Mouse (Mus musculus) brain, embryonic 18.5 days (tissue): ENCODE measurements around the gene Bcorl1.
"Not testable (repeated sequence)": the region's sequence is repeated elsewhere in the genome, so short reads cannot be mapped to it uniquely, and the experiment has no call there.

ENCODE experiments used
- DNase-seq: peaks from one replicate; pipeline ENCODE4 v3.0.0-alpha.2; 2012; ENCODE audit warnings: low read depth, low spot score

Bcorl1 gene

DNA sequence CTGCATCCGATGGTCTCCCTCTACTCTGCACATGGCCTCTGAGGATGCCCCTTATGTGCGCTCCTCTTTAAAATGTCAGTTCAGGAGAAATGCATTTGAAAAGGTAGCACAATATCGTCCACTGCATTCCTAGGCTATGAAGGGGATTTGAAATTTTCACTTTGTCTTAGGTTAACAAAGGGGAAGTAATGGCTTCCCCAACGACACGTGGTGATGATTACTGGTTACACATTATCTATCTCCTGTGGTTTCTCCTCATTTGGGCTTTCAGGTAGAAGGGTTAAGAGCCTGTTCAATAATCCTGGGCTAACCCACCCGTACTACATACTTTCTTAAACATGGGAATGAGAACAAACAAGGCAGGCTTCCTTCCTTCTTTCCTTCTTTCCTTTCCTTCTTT is 48.2 kb downstream of the Bcorl1 start:
- no peak for DNase-seq

DNA sequence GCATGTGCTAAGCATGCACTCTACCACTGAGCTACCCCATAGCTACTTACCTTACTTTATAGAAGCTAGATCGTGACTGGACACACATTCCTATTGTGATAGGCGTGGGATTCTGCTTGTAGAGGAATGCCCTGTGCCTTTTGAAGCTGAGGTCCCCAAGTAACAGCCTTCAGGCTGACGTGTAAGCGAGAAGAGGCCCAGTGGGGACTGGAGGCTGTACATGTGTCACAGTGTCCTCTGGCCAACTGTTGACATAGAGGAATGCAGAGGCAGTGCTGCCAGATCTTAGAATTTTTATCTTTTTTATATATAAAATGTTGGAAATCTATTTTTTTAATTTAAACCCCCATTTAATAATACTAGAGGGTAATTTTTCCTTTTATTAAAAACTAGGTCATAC is 58.8 kb downstream of the Bcorl1 start:
- no peak for DNase-seq

DNA sequence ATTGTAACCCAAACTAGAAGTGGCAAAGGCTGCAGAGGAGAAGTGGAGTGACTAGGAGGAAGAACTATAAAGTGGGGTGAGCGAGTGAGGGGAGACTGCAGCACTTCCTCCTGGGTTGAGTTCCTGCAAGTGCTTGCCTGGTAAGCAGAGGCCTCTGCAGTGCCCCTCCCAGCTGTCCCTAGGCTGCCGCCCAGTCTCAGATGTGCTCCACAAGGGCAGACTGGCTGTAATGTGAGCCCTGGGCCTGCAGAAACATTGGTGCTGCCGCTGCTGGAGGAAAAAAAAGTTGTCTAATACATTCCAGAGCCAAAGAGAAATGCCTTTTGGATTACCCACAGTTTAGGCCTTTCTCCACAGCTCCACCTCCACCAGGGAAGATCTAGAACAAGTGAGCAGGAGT is 64.0 kb downstream of the Bcorl1 start:
- no peak for DNase-seq

DNA sequence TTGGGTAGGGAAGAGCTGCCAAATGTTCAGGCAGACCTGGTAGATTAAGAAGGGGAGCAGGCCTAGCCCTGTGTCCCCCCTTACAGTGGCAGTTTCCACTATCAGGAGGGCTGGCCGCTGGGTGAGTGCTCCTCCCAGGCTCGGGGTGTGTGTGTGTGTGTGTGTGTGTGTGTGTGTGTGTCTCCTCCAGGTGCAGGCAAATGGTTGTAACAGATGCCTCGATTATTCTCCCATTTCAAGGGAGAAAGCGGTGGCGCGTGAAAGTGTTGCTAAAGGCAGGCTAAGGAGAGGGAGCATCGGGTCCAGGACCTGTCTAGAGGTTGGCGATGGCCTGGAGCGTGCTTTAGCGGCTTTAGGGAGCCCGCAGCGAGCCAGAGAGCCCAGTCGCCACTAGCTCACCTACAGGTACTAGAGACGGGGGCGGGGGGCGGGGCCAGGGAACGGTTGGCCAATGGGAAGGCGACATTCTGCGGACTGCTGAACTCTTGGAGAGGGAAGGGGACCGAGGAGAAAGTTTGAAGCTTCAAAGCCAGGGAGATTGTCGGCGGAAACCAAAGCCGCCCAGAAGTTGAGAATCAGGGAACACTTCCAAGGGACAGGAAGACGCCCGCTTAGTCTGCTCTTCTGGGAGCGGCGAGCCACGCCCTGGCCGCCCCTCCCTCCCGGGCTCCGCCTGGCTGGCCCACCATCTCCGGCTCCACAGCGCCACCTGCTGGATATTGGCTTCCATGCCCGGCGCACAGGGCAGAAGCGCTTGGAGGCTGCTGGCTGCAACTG is 68.6 kb downstream of the Bcorl1 start:
- DNase-seq: peak; percentile 20

DNA sequence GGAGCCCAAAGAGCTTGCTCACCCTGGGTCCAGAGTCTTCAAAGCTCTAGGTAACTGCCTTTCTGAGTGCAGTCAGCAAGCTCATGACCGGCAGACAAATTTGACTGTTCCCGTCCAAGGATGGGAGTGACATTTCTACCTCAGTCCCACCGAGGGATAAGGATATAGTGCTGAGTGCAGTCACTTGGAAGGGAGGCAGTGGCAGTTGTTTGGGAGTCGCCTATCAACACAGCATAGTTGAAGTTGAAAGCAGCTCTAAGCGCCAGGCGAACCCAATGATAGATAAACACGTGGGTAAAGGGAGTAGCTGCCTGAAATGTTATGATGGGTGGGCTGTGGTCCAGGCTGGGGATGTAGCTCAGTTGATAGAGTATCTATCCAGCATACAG is 69.2 kb downstream of the Bcorl1 start:
- DNase-seq: no peak

DNA sequence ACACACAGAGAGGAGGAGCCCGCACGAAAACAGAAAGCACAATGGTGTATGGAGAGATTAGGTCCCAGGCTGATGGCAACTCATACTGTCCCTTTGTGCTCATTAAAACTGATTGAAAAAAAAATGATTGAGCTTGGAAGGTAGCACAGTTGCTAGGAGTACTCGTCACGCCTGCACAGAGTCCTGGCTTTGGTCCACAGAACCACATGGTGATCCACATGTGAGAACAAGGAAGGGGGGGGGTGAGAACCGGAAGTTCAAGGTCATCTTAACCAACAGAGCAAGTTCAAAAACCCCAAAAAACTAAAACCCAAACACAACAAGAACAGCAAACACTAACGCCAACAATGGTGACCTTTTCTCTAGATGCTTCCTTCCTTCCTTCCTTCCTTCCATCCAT is 71.5 kb downstream of the Bcorl1 start:
- DNase-seq: no peak

DNA sequence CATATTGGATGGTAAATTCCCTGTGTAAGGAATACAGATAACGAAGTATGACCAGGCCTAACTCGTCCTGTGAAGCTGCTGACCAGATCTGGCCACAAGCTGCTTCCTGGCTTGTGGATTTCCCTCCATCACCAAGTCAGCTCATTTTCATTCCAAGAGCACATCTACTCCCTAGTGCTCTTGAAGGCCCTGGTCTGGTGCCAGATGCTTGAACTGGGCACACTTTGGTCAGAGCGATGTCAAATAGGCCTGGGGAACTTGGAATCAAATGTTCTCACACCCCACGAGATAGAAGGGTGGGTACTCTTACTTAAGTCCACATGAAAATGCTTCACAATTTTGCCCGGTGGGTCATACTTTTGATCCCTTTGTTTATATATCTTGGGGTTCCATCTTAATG is 73.1 kb downstream of the Bcorl1 start:
- DNase-seq: no peak

DNA sequence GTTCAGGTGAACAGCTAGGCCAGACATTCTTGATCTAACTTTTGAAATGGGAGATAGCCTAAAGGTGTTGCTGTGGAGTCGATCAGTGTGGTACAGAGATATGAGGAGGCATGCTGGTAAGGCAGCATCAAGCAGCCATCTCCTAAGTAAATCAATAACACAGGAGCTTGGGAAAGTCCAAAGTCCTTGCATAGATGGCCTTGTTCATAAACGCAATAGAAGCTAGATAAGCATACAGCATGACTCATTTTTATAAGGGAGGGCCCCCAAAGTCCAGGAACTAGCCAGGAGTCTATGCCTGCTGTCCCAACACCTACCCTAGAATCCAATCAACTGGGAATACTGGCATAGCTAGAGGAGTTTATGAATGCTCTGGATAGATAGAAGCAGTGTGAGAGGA is 77.3 kb downstream of the Bcorl1 start:
- no peak for DNase-seq

DNA sequence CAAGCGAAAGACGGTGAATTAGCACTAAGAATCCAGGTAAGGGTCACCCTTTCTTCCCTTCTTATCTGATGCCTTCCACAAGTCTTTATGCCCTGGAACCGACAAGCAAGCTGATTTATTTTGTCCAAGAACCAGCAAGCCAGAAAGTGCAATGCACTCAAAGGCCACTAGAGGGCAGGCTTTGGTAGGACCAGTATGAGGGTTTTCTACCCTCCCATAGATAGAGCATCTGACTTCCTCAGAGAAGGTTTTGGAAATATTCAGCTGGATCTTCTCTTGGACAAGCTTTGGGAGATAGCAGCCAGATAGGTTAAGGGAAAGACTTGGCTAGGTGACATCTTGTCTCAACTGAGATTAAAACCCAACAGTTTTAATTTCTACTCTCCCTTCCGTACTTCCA is 81.8 kb downstream of the Bcorl1 start:
- DNase-seq: no peak

DNA sequence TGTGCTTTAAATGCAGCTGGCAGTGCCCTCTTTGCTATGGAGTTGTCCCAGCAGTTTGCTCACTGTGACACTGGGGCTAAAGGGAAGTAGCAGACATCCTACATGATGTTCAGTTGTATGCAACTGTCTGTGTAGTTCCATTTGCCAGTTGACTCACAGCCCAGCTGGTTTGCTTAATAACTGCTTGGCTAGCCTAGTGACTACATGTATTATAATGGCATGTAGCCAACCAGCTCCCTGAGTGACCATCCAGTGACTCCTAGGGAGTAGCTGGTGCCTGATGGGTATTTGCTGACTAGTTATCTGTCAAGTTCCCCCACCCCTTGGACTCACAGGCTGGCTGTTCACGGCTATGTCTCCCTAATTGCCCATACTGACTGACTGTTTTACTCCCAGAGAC is 82.5 kb downstream of the Bcorl1 start:
- DNase-seq: no peak

DNA sequence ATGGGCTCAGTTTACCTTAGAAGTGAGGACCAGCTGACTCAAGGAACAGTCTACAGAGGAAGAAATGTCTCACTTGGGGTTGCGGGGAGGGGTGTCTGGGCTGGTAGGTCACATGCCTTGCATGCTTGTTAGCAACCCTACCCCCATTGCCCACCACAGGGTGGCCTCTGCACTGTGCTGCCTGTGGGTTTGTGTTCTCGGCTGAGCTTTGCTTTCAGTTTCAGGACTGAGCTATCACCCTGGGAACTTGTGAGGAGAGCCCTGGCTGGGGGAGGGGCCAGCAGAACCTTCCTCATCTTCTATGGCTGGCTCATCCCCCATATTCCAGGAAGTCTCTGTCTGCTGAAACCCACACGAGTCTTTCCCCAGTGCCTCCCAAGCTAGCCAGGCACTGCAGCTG is 83.4 kb downstream of the Bcorl1 start:
- no peak for DNase-seq

DNA sequence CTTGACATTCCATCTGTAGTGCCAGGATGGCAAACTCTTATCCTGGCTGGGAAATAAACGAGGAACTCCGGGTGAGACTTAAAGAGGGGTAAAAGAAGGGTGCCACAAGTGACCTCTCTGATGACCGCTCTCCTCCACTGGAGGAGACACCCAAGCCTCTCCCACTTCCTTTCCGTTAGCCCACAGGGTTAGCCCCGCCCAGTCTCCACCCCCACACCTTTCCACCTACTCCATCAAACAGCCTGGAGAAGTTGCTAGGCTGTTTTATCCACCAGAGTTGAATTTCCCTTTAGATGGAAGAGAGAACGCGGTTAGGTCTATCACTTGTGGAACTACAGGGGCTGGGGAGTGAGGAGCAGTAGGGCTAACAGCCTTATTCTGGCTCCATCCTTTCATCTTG is 84.1 kb downstream of the Bcorl1 start:
- no peak for DNase-seq

DNA sequence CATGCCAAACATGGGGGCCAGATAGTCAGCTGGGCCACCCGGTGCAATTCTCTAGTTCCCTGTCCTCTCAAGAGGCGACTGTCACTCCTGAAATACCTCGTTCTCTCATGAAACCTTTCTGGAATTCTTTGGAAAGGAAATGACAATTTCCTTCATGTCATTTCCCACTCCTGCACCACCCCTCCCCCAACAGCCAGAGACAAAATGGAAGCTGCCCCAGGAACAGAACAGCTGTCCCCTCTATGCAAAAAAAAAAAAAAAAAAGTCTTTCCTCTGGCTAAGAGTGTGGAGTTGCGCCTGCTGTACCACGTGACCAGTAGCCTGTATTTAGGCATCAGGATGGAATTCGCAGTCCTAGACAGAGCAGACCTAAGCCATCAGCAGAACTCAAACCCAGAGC is 87.1 kb downstream of the Bcorl1 start:
- DNase-seq: no peak

DNA sequence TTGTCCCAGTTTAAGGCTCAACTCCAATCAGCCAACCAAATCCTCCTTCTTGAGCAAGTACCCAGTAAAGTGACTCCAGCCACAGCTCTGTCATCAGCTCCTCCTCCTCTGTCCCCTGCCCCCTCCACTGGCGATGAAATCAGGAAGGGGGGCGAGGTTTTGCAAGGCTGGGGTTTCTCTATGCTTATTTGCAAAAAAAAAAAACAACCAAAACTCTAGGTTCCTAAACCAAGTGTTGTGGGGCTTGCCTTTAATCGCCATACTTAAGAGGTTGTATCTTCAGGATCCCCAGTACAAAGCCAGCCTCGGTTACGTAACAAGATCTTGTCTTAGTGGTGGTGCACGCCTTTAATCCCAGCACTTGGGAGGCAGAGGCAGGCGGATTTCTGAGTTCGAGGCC is 87.5 kb downstream of the Bcorl1 start:
- no peak for DNase-seq

DNA sequence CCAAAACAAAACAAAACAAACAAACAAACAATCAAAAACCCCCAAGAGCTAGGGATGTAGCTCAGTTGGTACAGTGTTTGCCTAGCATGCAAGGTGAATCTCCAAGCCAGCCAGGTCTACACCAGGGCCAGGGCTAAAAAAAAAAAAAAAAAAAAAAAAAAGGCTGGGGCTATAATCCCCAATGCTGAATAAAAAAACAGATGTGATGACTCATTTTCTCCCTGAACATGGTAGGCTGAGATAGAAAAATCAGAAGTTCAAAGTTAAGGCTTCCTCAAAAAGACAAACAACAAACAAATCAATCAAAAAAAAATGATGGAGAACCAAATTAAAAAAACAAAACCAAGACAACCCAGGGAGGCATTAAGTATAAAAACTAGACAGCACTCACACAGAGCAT is 87.9 kb downstream of the Bcorl1 start:
- DNase-seq: no peak

DNA sequence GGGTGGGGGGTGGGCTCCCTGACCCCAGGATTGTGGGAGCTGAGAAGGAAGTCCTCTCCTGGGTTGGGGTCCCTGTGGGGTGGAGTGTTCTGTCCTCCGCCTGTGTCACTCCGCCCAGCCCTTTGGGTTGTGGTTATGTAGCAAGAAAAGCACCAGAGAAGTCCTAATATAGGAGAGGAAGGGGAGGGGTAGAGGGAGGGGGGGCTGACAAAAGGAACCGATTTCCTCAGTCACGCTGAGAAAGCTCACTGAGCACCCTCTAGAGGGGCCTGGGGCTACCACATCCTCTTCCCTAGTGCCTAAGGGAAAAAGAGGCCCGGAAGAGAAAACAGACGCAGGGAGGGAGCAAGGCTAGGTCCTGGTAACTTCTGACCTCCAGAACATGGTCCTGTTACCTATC is 88.4 kb downstream of the Bcorl1 start:
- no peak for DNase-seq

DNA sequence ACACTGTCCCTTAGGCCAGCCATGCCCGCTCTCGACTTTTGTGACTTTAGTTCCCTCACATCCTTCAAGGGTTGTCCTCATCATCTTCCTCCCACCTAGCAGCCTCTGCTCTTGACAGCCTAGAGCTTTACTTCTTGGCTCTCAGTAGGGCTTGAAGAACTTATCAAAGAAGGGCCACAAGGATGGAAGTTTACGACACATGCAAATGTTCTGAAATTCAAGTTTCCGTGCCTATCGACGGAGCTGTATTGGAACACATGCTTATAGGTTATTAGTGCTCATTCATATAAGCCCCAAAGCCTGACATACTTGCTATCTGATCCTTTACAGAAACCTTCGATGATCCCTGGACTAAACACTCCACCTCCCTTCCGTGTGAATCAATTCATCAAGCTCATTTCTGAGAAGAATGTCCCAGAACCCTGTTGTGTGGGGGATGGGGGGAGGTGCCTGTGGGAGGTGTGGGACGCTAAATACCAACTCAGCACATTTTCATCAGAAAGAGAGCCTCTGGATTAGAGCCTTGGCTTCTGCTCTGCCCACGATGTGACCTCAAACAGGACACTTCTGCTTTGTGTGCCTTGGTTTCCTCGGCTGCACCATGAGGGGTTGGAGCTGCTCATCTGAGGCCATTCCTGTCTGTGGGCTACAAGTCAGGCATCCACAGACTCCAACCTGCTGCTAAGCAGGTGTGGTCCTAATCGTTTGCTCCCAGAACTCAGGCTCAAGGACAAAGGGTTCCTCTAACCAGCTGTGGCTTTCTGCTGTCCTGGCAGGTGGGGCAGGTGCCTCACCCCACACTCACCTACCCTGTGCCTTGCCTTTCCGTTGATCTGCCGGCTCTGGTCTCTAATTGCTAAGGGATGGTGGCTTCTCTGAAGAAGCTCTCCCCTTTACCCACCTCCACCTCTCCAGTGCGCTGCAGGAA is 91.7 kb downstream of the Bcorl1 start:
- no peak for DNase-seq

DNA sequence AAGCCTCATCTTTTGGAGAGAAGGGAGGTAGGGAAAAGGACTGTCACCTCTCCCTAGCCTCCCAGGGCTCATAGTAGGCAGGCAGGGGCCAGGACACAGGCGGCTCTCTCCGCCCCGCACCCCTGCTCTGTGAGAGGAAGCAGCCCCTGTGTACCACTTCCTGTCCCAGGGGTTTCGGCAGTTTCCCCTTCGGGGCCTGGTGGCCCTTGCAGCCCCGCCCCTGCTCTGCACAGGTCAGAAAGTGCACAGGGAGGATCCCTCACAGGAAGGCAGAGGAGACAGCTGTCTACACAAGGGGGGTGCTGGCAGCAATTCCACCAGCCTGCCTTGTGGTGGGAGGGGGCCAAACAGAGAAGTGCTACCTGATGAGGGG is 92.4 kb downstream of the Bcorl1 start:
- DNase-seq: no peak

DNA sequence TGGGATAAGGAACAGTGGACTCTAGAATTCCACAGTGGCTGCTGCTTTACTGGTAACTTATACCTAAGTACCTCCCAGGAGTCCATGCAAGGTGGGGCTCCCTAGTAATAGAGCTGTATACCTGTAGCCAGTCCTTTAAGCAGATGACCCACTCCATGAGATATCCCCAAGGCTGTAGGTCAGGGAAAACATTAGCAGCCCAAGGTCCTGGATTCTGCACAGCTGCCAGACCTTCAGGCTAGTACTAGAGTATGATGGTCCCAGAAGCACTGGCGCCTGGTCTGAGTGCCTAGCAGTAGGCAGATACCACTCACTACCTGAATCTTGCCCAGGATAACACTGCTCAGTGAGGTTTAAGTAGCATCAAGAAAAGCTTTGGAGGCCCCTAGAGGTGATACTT is 93.1 kb downstream of the Bcorl1 start:
- no peak for DNase-seq

DNA sequence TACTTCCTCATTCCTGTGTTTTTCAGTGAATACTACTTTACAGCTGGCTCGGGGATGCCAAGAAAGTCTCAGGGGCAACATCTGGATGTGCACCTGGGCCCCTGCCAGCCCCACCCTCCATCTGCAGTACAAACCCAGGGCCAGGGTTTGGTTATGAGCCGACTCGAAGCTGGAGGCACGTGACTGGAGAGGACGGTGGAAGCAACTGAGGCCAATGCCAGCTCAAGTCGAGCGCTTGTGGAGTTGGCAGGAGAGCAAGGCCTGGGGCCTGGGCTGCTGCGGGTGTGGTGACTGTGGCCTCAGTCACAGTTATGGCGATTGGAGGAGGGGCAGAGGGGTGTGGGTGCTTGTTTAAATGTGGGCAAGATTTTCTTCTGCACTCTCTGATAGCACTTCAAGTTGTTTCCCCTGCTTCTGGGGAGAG is 94.3 kb downstream of the Bcorl1 start:
- DNase-seq: no peak

DNA sequence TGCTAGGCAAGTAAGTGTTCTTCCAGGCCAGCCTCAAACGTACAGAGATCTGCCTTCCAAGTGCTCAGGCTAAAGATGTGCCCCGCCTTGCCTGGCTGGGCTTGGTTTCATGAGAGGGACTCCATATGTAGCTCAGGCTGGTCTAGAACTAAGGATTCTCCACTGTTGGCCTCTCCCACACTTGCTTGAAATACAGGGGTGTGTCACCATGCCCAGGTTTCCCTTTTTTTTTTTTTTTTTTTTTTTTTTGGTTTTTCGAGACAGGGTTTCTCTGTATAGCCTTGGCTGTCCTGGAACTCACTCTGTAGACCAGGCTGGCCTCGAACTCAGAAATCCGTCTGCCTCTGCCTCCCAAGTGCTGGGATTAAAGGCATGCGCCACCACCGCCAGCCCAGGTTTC is 94.9 kb downstream of the Bcorl1 start:
- DNase-seq: not testable (repeated sequence)

DNA sequence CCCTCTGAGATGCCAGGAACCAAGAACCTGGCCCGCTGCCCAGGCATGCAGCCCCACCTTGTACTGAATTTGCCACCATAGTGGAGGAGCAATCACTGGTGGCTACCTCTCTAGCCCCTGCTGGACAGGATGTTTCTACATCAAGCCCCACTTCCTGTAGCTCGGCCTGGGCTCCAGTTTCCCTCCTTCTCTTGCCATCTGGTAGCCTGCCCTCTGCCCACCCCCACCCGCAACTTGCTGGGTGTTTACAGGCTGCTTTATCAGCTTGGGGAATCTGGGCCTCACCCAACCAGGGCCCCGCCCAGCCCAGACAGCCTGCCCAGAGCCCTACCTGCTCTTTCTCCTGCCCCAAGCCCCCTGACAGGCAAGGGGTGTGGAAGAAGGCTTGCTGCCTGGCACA is 97.9 kb downstream of the Bcorl1 start:
- no peak for DNase-seq

DNA sequence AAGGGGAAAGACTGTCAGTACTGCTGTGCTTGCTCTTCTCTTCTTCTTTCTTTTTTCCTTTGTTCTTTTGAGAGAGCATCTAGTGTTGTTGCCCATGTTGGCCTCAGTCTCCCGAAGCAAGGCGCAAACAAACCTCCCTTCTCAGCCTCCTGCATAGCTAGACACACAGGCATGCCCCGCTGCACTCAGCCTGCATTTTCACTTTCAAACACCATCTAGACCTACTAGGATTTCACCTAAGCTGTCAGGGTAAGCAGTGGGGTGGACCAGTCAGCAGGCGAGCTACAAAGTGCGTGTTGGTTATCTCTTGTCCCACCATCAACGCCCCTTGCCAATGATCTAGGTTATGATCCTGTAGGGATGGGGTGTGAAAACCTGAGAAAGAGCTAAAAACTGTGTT is 100.4 kb downstream of the Bcorl1 start:
- no peak for DNase-seq
